Mouse (Mus musculus) ES-Bruce4 (cell line): ENCODE measurements around the gene Ece1.

Source experiments
- CTCF ChIP-seq: IDR thresholded peaks from one replicate; pipeline ENCODE4 v1.8.1; 2011; ENCODE audit warnings: low read depth, low read length
- POLR2A ChIP-seq: IDR thresholded peaks from one replicate; pipeline ENCODE4 v1.8.1; 2011; ENCODE audit warnings: low read length; ENCODE audit not compliant: insufficient read depth

- TF ChIP-seq POLR2A (no peak), CTCF (no peak)
Measured at GRCm38 (mm10) chr4:138006951-138007613, 145.0 kb downstream of the Ece1 start.
